Mouse (Mus musculus): ENCODE measurements around the gene Cables2.
A peak's percentile ranks its signal among the peaks of the same experiment; 100 is the strongest.

Cables2 gene

GRCm38 (mm10) chr2:180225044-180225761, 48.1 kb downstream of the Cables2 start:
- DNase-seq = peak; percentile 51 to 68

GRCm38 (mm10) chr2:180224647-180225043, 48.7 kb downstream of the Cables2 start:
- no peak for DNase-seq

GRCm38 (mm10) chr2:180222250-180222649, 51.0 kb downstream of the Cables2 start:
- peak; percentile 79 to 87 for DNase-seq

- no peak for DNase-seq
Measured at GRCm38 (mm10) chr2:180221051-180221450, 52.2 kb downstream of the Cables2 start.

- peak; percentile 48 to 70 for DNase-seq
Measured at GRCm38 (mm10) chr2:180220165-180220564, 53.1 kb downstream of the Cables2 start.

- DNase-seq = peak in 1 of 2 experiments; percentile 48
Measured at GRCm38 (mm10) chr2:180219145-180219943, 54.0 kb downstream of the Cables2 start.

- peak; percentile 66 to 80 for DNase-seq
Measured at GRCm38 (mm10) chr2:180218677-180219076, 54.6 kb downstream of the Cables2 start.

- DNase-seq = no peak
Measured at GRCm38 (mm10) chr2:180218241-180218640, 55.1 kb downstream of the Cables2 start.

GRCm38 (mm10) chr2:180217587-180217986, 55.7 kb downstream of the Cables2 start:
- peak; percentile 75 to 83 for DNase-seq

- no peak for DNase-seq
Measured at GRCm38 (mm10) chr2:180216921-180217320, 56.4 kb downstream of the Cables2 start.

- peak; percentile 49 to 68 for DNase-seq
Measured at GRCm38 (mm10) chr2:180215951-180216350, 57.3 kb downstream of the Cables2 start.

- DNase-seq = peak; percentile 57 to 71
Measured at GRCm38 (mm10) chr2:180215011-180215461, 58.3 kb downstream of the Cables2 start.

- DNase-seq = peak; percentile 49 to 68
Measured at GRCm38 (mm10) chr2:180214352-180214978, 58.8 kb downstream of the Cables2 start.

GRCm38 (mm10) chr2:180212255-180212654, 61.0 kb downstream of the Cables2 start:
- DNase-seq = no peak

GRCm38 (mm10) chr2:180208976-180209375, 64.3 kb downstream of the Cables2 start:
- DNase-seq = no peak

Data from kidney, postnatal 4 days (tissue).